ENCODE assay signal across 19 mouse cellular contexts in the genomic region with DNA sequence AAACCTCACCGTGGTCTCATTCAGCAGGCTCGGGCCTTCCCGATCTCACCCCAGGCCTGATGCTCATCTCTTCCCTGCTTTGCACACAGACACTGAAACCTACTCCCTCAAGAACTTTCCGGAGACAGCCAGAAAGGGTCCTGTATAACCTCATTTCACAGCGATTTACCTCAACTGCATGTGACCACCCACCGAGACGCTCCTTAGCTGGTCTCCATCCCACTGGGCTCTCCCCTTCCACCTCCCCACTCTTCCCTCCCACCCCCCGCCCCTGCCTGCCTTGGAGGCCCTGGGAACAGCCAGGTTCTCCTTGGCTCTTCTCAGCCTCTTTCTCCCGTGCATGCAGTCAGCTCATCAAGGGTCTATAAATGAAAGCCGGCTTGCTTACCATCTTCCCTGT. TPM values are rescaled to one million over a fixed set of nuclear protein-coding genes. Genes with fewer than 3 reads are reported as not detected.
DNase-seq lines count a peak whose midpoint lies in the region; ATAC-seq and TF ChIP-seq lines count a peak whose summit lies in the region.
"Had no signal": no experiment of that assay in that cellular context is flagged by ENCODE, and none has a peak within 500 bp of the region (broad histone marks: within the 10 kb centered on the region; RNA-seq: fewer than 3 reads in every experiment).

No protein-coding gene starts in this region.

- no peak for DNase-seq in forebrain, embryonic 10.5 days (ENCODE audit: extremely low spot score, low spot score)
- no peak for DNase-seq in lung, embryonic 14.5 days
- DNase-seq in lung, adult 2 months = no peak
- no peak for DNase-seq in limb, embryonic 14.5 days (ENCODE audit: low spot score)
- DNase-seq in cerebellum, adult 11-12 months = no peak
- DNase-seq in frontal cortex, postnatal 14 days (ENCODE audit: low spot score in 2 of 2) = no peak
- DNase-seq: heart, postnatal 10 days; kidney, adult 2 months; kidney, postnatal 36 days; right cerebral cortex, adult 18-20 months; thymus, postnatal 36 days had no signal

- H3K27ac ChIP-seq in forebrain, embryonic 10.5 days = 0 out of 2 replicates have a peak overlapping the region, but pooled peaks have one; percentile 35
- no peak overlapping the region for H3K27ac ChIP-seq in forebrain, embryonic 12.5 days
- no peak overlapping the region for H3K27ac ChIP-seq in lung, embryonic 14.5 days (ENCODE audit: low read depth)
- peak overlapping the region; percentile 76 for H3K27ac ChIP-seq in forebrain, embryonic 15.5 days (replicated peaks)
- no peak overlapping the region for H3K27ac ChIP-seq in limb, embryonic 14.5 days (replicated peaks; ENCODE audit: low read depth, low read length)
- H3K27ac ChIP-seq: hindbrain, embryonic 14.5 days; lung, embryonic 15.5 days; macrophage; midbrain, embryonic 12.5 days had no signal

- H3K4me3 ChIP-seq in forebrain, embryonic 10.5 days = no peak overlapping the region
- H3K4me3 ChIP-seq in forebrain, embryonic 12.5 days (replicated peaks) = no peak overlapping the region
- H3K4me3 ChIP-seq in lung, embryonic 14.5 days (ENCODE audit: low read depth, low read length) = no peak overlapping the region
- H3K4me3 ChIP-seq in lung, adult 2 months (replicated peaks; ENCODE audit: extremely low read depth, low read depth, low read length) = no peak overlapping the region
- H3K4me3 ChIP-seq in forebrain, embryonic 15.5 days = no peak overlapping the region
- no peak overlapping the region for H3K4me3 ChIP-seq in limb, embryonic 14.5 days (replicated peaks; ENCODE audit: low read length)
- H3K4me3 ChIP-seq: lung, embryonic 15.5 days; midbrain, embryonic 12.5 days; myocyte had no signal

- H3K4me1 ChIP-seq in forebrain, embryonic 10.5 days = peaks cover 33% of the 10 kb centered on the region
- peaks cover 12% of the 10 kb centered on the region; the same call in 1 of the 2 replicates for H3K4me1 ChIP-seq in forebrain, embryonic 12.5 days
- 0 out of 2 replicates have a peak, but pooled peaks cover 5% of the 10 kb centered on the region for H3K4me1 ChIP-seq in lung, embryonic 14.5 days (ENCODE audit: insufficient read depth)
- 0 out of 2 replicates have a peak, but pooled peaks cover 2% of the 10 kb centered on the region for H3K4me1 ChIP-seq in lung, adult 2 months (ENCODE audit: control insufficient read depth, insufficient read depth, low read length)
- H3K4me1 ChIP-seq in forebrain, embryonic 15.5 days = peaks cover 21% of the 10 kb centered on the region
- peaks cover 16% of the 10 kb centered on the region for H3K4me1 ChIP-seq in limb, embryonic 14.5 days (ENCODE audit: control insufficient read depth, insufficient read depth, low read length)

- no peak for ATAC-seq in forebrain, embryonic 12.5 days (ENCODE audit: low FRiP score)
- no peak for ATAC-seq in lung, embryonic 14.5 days (ENCODE audit: insufficient read depth)
- no peak for ATAC-seq in forebrain, embryonic 15.5 days (replicated peaks)
- peak; percentile 55; the same call in 1 of the 2 replicates for ATAC-seq in limb, embryonic 14.5 days (ENCODE audit: low FRiP score, low read depth)

- H3K9ac ChIP-seq in forebrain, embryonic 12.5 days = no peak overlapping the region
- H3K9ac ChIP-seq in lung, embryonic 14.5 days = peak overlapping the region; percentile 2; the same call in 1 of the 2 replicates
- no peak overlapping the region for H3K9ac ChIP-seq in forebrain, embryonic 15.5 days (replicated peaks)
- peak overlapping the region; percentile 12; the same call in 1 of the 2 replicates for H3K9ac ChIP-seq in limb, embryonic 14.5 days (ENCODE audit: low read depth, low read length, severe bottlenecking)
- H3K9ac ChIP-seq: hindbrain, embryonic 14.5 days; lung, embryonic 15.5 days; midbrain, embryonic 12.5 days had no signal

- TF ChIP-seq POLR2A in lung, adult 2 months (IDR thresholded peaks at IDR 0.05; ENCODE audit: borderline replicate concordance, extremely low read depth, low read depth, low read length) = no peak
- TF ChIP-seq POLR2A in limb, embryonic 14.5 days (IDR thresholded peaks at IDR 0.05; ENCODE audit: borderline replicate concordance, extremely low read depth, insufficient read depth, insufficient read length) = no peak

- no peak for TF ChIP-seq CTCF in lung, embryonic 14.5 days (IDR thresholded peaks at IDR 0.05; ENCODE audit: low read depth)
- no peak for TF ChIP-seq CTCF in lung, adult 2 months (IDR thresholded peaks at IDR 0.05; ENCODE audit: insufficient read depth, low read length)

- H3K4me2 ChIP-seq in forebrain, embryonic 12.5 days = no peak overlapping the region
- no peak overlapping the region for H3K4me2 ChIP-seq in lung, embryonic 14.5 days
- no peak overlapping the region for H3K4me2 ChIP-seq in forebrain, embryonic 15.5 days (replicated peaks)
- no peak overlapping the region for H3K4me2 ChIP-seq in limb, embryonic 14.5 days (replicated peaks; ENCODE audit: low read depth, low read length, severe bottlenecking)
- H3K4me2 ChIP-seq: hindbrain, embryonic 14.5 days; liver, embryonic 11.5 days; lung, embryonic 15.5 days; midbrain, embryonic 12.5 days had no signal

- H3K27me3 ChIP-seq in forebrain, embryonic 10.5 days (ENCODE audit: poor library complexity, severe bottlenecking) = peaks cover 6% of the 10 kb centered on the region
- peaks cover 6% of the 10 kb centered on the region for H3K27me3 ChIP-seq in forebrain, embryonic 12.5 days
- no peaks in the 10 kb centered on the region for H3K27me3 ChIP-seq in lung, embryonic 14.5 days (ENCODE audit: insufficient read depth, low read length)
- no peaks in the 10 kb centered on the region for H3K27me3 ChIP-seq in forebrain, embryonic 15.5 days
- no peaks in the 10 kb centered on the region for H3K27me3 ChIP-seq in limb, embryonic 14.5 days (ENCODE audit: control insufficient read depth, insufficient read depth, low read length)
- H3K27me3 ChIP-seq: lung, embryonic 15.5 days had no signal

- 52% methylated on average over 10 of the region's 10 CpGs for WGBS in forebrain, embryonic 10.5 days
- WGBS in forebrain, embryonic 12.5 days = 42% methylated on average over 10 of the region's 10 CpGs
- 27% methylated on average over 10 of the region's 10 CpGs for WGBS in lung, embryonic 14.5 days
- 52% methylated on average over 10 of the region's 10 CpGs for WGBS in lung, adult 2 months
- 49% methylated on average over 10 of the region's 10 CpGs for WGBS in forebrain, embryonic 15.5 days
- WGBS in limb, embryonic 14.5 days = 30% methylated on average over 10 of the region's 10 CpGs

- H3K9me3 ChIP-seq in forebrain, embryonic 10.5 days = no peaks in the 10 kb centered on the region
- no peaks in the 10 kb centered on the region for H3K9me3 ChIP-seq in forebrain, embryonic 12.5 days
- no peaks in the 10 kb centered on the region for H3K9me3 ChIP-seq in lung, embryonic 14.5 days (ENCODE audit: low read depth, low read length)
- H3K9me3 ChIP-seq in forebrain, embryonic 15.5 days = no peaks in the 10 kb centered on the region
- no peaks in the 10 kb centered on the region for H3K9me3 ChIP-seq in limb, embryonic 14.5 days (ENCODE audit: control insufficient read depth, low read length)
- H3K9me3 ChIP-seq: lung, embryonic 15.5 days; midbrain, embryonic 12.5 days had no signal

- no peaks in the 10 kb centered on the region for H3K36me3 ChIP-seq in forebrain, embryonic 10.5 days (replicated peaks)
- H3K36me3 ChIP-seq in forebrain, embryonic 12.5 days (replicated peaks) = no peaks in the 10 kb centered on the region
- H3K36me3 ChIP-seq in lung, embryonic 14.5 days (ENCODE audit: insufficient read depth) = no peaks in the 10 kb centered on the region
- H3K36me3 ChIP-seq in forebrain, embryonic 15.5 days = no peaks in the 10 kb centered on the region
- H3K36me3 ChIP-seq in limb, embryonic 14.5 days (ENCODE audit: control insufficient read depth, insufficient read depth, low read length) = no peaks in the 10 kb centered on the region
- H3K36me3 ChIP-seq: lung, embryonic 15.5 days; midbrain, embryonic 12.5 days had no signal

RNA-seq across cellular contexts. Expression of a gene that starts 33.8 kb away (rescaled TPM):
- polyA plus RNA-seq in forebrain, embryonic 10.5 days (2016; fragmentation: Nextera tagmentation; extraction: Ambion mirVana) = 38.4 and 41.8 TPM in 2 replicates
- 64.4 and 66.5 TPM in 2 replicates for polyA plus RNA-seq in forebrain, embryonic 12.5 days (2016; fragmentation: Nextera tagmentation; extraction: Ambion mirVana)
- polyA plus RNA-seq in lung, embryonic 14.5 days (2014; fragmentation: Nextera tagmentation; extraction: Ambion mirVana) = 24.9 and 25.0 TPM in 2 replicates
- polyA plus RNA-seq in lung, adult 2 months (2012; rRNA removed) = 9.4 and 11.9 TPM in 2 replicates
- 80.6 and 89.3 TPM in 2 replicates for polyA plus RNA-seq in forebrain, embryonic 15.5 days (2015; fragmentation: Nextera tagmentation; extraction: Ambion mirVana)
- 28.3 and 31.4 TPM in 2 replicates for polyA plus RNA-seq in limb, embryonic 14.5 days (2012; rRNA removed)
- 20.1 and 25.4 TPM in 2 replicates for polyA plus RNA-seq in limb, embryonic 14.5 days (2014; fragmentation: Nextera tagmentation; extraction: Ambion mirVana)

RNA-seq across cellular contexts. Expression of a gene that starts 57.9 kb away (rescaled TPM):
- 1.4 and 1.5 TPM in 2 replicates for polyA plus RNA-seq in forebrain, embryonic 10.5 days (2016; fragmentation: Nextera tagmentation; extraction: Ambion mirVana)
- 1.3 and 2.3 TPM in 2 replicates for polyA plus RNA-seq in forebrain, embryonic 12.5 days (2016; fragmentation: Nextera tagmentation; extraction: Ambion mirVana)
- polyA plus RNA-seq in lung, embryonic 14.5 days (2014; fragmentation: Nextera tagmentation; extraction: Ambion mirVana) = 0.57 and 0.78 TPM in 2 replicates
- polyA plus RNA-seq in lung, adult 2 months (2012; rRNA removed) = 6.3 and 9.1 TPM in 2 replicates
- 2.7 TPM in 2 replicates for polyA plus RNA-seq in forebrain, embryonic 15.5 days (2015; fragmentation: Nextera tagmentation; extraction: Ambion mirVana)
- 0.86 and 0.87 TPM in 2 replicates for polyA plus RNA-seq in limb, embryonic 14.5 days (2012; rRNA removed)
- polyA plus RNA-seq in limb, embryonic 14.5 days (2014; fragmentation: Nextera tagmentation; extraction: Ambion mirVana) = 0.50 and 0.53 TPM in 2 replicates

Comparison
In these comparisons a context has a peak if more than half of its experiments do, and no peak if none do; other contexts are left out.
1. H3K27ac ChIP-seq: peak in forebrain, embryonic 10.5 days (single experiment) and forebrain, embryonic 15.5 days (single experiment); none in forebrain, embryonic 12.5 days (single experiment), lung, embryonic 14.5 days (single experiment) and limb, embryonic 14.5 days (single experiment).
2. H3K9ac ChIP-seq: peak in lung, embryonic 14.5 days (single experiment) and limb, embryonic 14.5 days (single experiment); none in forebrain, embryonic 12.5 days (single experiment) and forebrain, embryonic 15.5 days (single experiment).